Mouse (Mus musculus) heart, postnatal 0 days (tissue): Measurements from ENCODE around the gene Klk1b8.

Experiments used
- CTCF ChIP-seq: IDR thresholded peaks from 2 replicates; pipeline ENCODE4 v1.5.1; 2016; ENCODE audit warnings: antibody characterized with exemption, control low read depth, low read depth
- EP300 ChIP-seq: IDR thresholded peaks from 2 replicates; pipeline ENCODE4 v1.6.1; 2016; ENCODE audit warnings: antibody characterized with exemption, low read depth

- TF ChIP-seq EP300 (no peak), CTCF (no peak)
These were observed 5.7 kb upstream of the Klk1b8 start for GRCm38 (mm10) chr7:43944727-43945264.
